Mouse (Mus musculus): ENCODE results near the gene Ptch1. TPM values are rescaled to one million over a fixed set of nuclear protein-coding genes. Genes with fewer than 3 reads are reported as not detected.

Ptch1 gene
- polyA plus RNA-seq, 1 experiment from 2014 or later, result 22.6 TPM

GRCm38 (mm10) chr13:63545291-63545690, 28.1 kb downstream of the Ptch1 start:
- Histone ChIP-seq H3K4me2 (replicated peaks) (no peak overlapping the region), H3K36me3 (peaks cover 35% of the 10 kb centered on the region), H3K4me3 (no peak overlapping the region), H3K9ac (no peak overlapping the region), H3K27me3 (replicated peaks) (no peaks in the 10 kb centered on the region), H3K27ac (no peak overlapping the region), H3K9me3 (no peaks in the 10 kb centered on the region), H3K4me1 (peaks cover 52% of the 10 kb centered on the region)
- no peak for ATAC-seq (ENCODE audit: low FRiP score, low read depth)
- 58% methylated on average over 7 of the region's 7 CpGs for WGBS

DNA sequence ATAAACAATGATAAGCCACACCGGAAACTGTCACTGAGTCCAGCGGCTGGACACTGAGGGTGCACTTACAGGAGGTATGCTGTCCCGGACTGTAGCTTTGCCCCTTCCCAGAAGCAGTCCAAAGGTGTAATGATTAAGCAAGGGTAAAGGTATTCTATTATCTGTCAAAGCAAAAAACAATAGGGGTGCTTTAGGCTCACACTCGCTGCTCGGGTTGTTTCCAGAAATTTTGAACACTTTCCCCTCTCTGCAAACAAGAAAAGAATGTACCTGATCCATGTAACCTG, 28.5 kb downstream of the Ptch1 start:
- H3K4me1 ChIP-seq, result peaks cover 48% of the 10 kb centered on the region
- no peaks in the 10 kb centered on the region for H3K9me3 ChIP-seq
- no peak overlapping the region; the same call in 1 of the 2 replicates for H3K4me2 ChIP-seq (replicated peaks)
- no peak overlapping the region for H3K27ac ChIP-seq
- 50% methylated on average over 5 of the region's 5 CpGs for WGBS
- no peak overlapping the region for H3K9ac ChIP-seq
- H3K27me3 ChIP-seq (replicated peaks), result no peaks in the 10 kb centered on the region
- ATAC-seq (ENCODE audit: low FRiP score, low read depth), result no peak
- no peak overlapping the region for H3K4me3 ChIP-seq
- peaks cover 37% of the 10 kb centered on the region for H3K36me3 ChIP-seq

DNA sequence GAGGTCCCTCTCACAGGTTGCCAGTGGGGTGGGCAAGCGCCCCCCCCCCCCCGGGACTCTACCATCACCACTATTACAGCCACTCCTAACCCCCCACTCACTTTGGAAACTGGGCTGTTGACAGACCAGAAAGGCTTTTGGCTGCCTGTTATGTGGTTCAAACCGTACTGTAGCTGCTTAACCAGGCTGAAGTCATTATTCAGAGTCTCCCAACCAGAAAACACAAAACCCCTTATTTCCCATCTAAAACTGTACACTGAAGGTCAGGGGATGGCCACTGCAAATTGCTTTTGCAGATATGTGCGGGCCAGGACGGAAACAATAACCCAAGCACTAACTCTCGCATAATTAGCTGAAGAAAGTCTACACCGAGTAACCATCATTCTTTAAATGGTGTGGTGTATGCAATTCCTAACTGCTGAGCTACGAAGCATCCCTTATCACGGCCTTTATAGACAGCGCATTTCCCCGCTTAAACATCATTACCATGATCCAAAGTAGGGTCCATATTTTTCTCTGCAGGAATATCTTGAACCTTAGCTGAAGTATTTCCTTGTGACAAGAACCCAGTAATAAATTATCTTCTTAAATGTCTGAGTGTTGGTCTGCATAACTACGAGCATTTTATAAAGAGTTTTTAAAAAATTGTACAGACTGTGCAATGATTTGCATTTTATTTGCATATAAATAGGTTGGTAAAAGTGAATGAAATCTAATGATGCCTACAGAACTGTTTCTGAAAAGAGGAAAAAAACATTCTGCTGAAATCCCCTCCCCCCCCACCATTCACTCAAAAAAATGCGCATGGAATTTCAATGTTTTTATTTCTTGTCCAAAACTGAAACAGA, 29.1 kb downstream of the Ptch1 start:
- peaks cover 43% of the 10 kb centered on the region for H3K4me1 ChIP-seq
- H3K27me3 ChIP-seq (replicated peaks), result no peaks in the 10 kb centered on the region
- no peak for ATAC-seq (ENCODE audit: low FRiP score, low read depth)
- no peaks in the 10 kb centered on the region for H3K9me3 ChIP-seq
- peaks cover 42% of the 10 kb centered on the region for H3K36me3 ChIP-seq
- peak overlapping the region; percentile 8; the same call in 1 of the 2 replicates for H3K4me2 ChIP-seq (replicated peaks)
- H3K9ac ChIP-seq, result no peak overlapping the region
- 36% methylated on average over 13 of the region's 13 CpGs for WGBS
- H3K4me3 ChIP-seq, result no peak overlapping the region
- H3K27ac ChIP-seq, result no peak overlapping the region

DNA sequence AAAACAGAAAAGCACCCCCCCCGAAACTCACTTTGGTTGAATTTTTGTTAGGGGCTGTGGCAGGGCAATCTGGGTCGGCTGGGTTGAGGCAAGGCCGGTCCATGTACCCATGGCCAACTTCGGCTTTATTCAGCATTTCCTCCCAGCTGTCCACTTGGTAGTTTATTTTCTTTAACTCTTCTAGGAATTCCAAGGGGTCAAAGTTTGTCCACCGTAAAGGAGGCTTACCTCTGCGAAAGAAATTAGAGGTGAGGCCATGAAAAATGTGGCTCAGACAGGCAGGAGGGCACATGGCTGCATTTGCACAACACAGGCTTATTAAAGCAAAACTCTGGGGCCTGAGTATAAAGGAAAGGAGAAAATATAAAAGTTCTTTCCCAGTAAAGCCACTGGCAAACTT, 29.9 kb downstream of the Ptch1 start:
- 68% methylated on average over 6 of the region's 6 CpGs for WGBS
- peaks cover 34% of the 10 kb centered on the region for H3K4me1 ChIP-seq

GRCm38 (mm10) chr13:63542796-63543384, 30.5 kb downstream of the Ptch1 start:
- Histone ChIP-seq H3K4me1 (peaks cover 33% of the 10 kb centered on the region), H3K36me3 (peaks cover 54% of the 10 kb centered on the region), H3K9me3 (no peaks in the 10 kb centered on the region), H3K27ac (no peak overlapping the region), H3K9ac (no peak overlapping the region), H3K27me3 (replicated peaks) (no peaks in the 10 kb centered on the region), H3K4me2 (replicated peaks) (no peak overlapping the region), H3K4me3 (no peak overlapping the region)
- WGBS, result 68% methylated on average over 3 of the region's 3 CpGs
- ATAC-seq (ENCODE audit: low FRiP score, low read depth), result no peak

More for the DNA sequence above, 29.9 kb downstream of the Ptch1 start:
- peaks cover 51% of the 10 kb centered on the region for H3K36me3 ChIP-seq
- ATAC-seq (ENCODE audit: low FRiP score, low read depth), result no peak
- no peak overlapping the region for H3K27ac ChIP-seq
- no peak overlapping the region for H3K9ac ChIP-seq
- no peak overlapping the region for H3K4me2 ChIP-seq (replicated peaks)
- H3K4me3 ChIP-seq, result no peak overlapping the region
- no peaks in the 10 kb centered on the region for H3K9me3 ChIP-seq
- no peaks in the 10 kb centered on the region for H3K27me3 ChIP-seq (replicated peaks)

GRCm38 (mm10) chr13:63541510-63541909, 31.9 kb downstream of the Ptch1 start:
- no peaks in the 10 kb centered on the region for H3K9me3 ChIP-seq
- H3K4me1 ChIP-seq, result peaks cover 33% of the 10 kb centered on the region
- H3K4me3 ChIP-seq, result no peak overlapping the region
- H3K4me2 ChIP-seq (replicated peaks), result no peak overlapping the region
- H3K9ac ChIP-seq, result no peak overlapping the region
- no peaks in the 10 kb centered on the region for H3K27me3 ChIP-seq (replicated peaks)
- peaks cover 64% of the 10 kb centered on the region for H3K36me3 ChIP-seq
- H3K27ac ChIP-seq, result no peak overlapping the region
- ATAC-seq (ENCODE audit: low FRiP score, low read depth), result no peak

DNA sequence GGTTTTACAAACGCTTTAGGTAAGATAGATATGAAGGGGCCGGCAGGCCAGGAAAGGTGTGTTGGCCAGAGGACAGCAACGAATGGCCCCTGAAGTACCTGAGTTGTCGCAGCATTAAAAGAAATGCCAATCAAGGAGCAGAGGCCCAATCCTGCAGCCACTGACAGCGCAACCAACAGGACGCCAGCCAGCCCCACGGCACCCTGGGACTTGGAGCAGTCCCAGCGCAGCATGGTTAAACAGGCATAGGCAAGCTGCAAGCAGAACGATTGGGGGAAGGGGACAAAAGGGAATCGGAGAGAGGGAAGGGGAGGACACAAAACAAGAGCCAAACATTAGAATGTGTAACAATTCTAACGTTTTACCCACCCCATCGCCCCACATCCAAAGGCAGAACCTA, 32.8 kb downstream of the Ptch1 start:
- no peaks in the 10 kb centered on the region for H3K9me3 ChIP-seq
- H3K27ac ChIP-seq, result no peak overlapping the region
- peaks cover 26% of the 10 kb centered on the region for H3K4me1 ChIP-seq
- H3K4me2 ChIP-seq (replicated peaks), result no peak overlapping the region
- 90% methylated on average over 12 of the region's 12 CpGs for WGBS
- no peak for ATAC-seq (ENCODE audit: low FRiP score, low read depth)
- no peaks in the 10 kb centered on the region for H3K27me3 ChIP-seq (replicated peaks)
- peaks cover 74% of the 10 kb centered on the region for H3K36me3 ChIP-seq
- H3K4me3 ChIP-seq, result no peak overlapping the region
- no peak overlapping the region for H3K9ac ChIP-seq

DNA sequence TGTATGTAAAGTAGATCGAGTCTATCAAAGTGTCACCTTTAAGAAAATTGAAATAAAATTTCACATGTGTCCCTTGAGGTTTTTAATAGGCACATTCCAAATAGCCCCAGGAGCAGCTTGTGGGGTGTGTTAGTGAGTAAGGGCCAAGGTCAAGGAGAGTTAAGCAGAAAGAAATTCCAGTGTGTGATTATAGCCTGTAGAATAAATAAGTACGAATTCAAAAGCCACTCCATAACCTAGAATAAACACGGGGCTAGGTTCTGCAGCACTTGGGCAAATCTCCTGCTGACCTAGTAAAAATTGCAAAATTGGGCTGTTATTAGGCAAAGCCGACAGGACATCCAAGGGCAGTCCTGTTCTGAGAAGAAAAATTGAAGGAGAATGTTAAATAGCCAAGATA, 38.4 kb downstream of the Ptch1 start:
- Histone ChIP-seq H3K27me3 (replicated peaks) (no peaks in the 10 kb centered on the region), H3K4me1 (peaks cover 17% of the 10 kb centered on the region; the same call in 1 of the 2 replicates), H3K4me3 (no peak overlapping the region), H3K27ac (no peak overlapping the region), H3K9ac (no peak overlapping the region), H3K9me3 (no peaks in the 10 kb centered on the region), H3K36me3 (peaks cover 99% of the 10 kb centered on the region), H3K4me2 (replicated peaks) (no peak overlapping the region)
- no peak for ATAC-seq (ENCODE audit: low FRiP score, low read depth)
- WGBS, result 89% methylated on average over 4 of the region's 4 CpGs

GRCm38 (mm10) chr13:63530857-63531256, 42.5 kb downstream of the Ptch1 start:
- H3K4me2 ChIP-seq (replicated peaks), result no peak overlapping the region
- no peaks in the 10 kb centered on the region for H3K9me3 ChIP-seq
- no peak overlapping the region for H3K4me3 ChIP-seq
- no peak for ATAC-seq (ENCODE audit: low FRiP score, low read depth)
- no peak overlapping the region for H3K9ac ChIP-seq
- WGBS, result 75% methylated on average over 9 of the region's 9 CpGs
- peaks cover 83% of the 10 kb centered on the region for H3K36me3 ChIP-seq
- H3K27me3 ChIP-seq (replicated peaks), result no peaks in the 10 kb centered on the region
- no peak overlapping the region for H3K27ac ChIP-seq
- peaks cover 55% of the 10 kb centered on the region for H3K4me1 ChIP-seq

GRCm38 (mm10) chr13:63530371-63530764, 43.0 kb downstream of the Ptch1 start:
- no peak for ATAC-seq (ENCODE audit: low FRiP score, low read depth)
- Histone ChIP-seq H3K9me3 (no peaks in the 10 kb centered on the region), H3K27me3 (replicated peaks) (no peaks in the 10 kb centered on the region), H3K36me3 (peaks cover 83% of the 10 kb centered on the region), H3K9ac (no peak overlapping the region), H3K4me2 (replicated peaks) (no peak overlapping the region; the same call in 1 of the 2 replicates), H3K4me3 (no peak overlapping the region), H3K27ac (no peak overlapping the region), H3K4me1 (peaks cover 60% of the 10 kb centered on the region)
- WGBS, result 26% methylated on average over 3 of the region's 3 CpGs

- no peaks in the 10 kb centered on the region for H3K27me3 ChIP-seq (replicated peaks)
- 48% methylated on average over 3 of the region's 3 CpGs for WGBS
- peaks cover 83% of the 10 kb centered on the region for H3K36me3 ChIP-seq
- peaks cover 66% of the 10 kb centered on the region for H3K4me1 ChIP-seq
- H3K4me3 ChIP-seq, result no peak overlapping the region
- ATAC-seq (ENCODE audit: low FRiP score, low read depth), result no peak
- no peak overlapping the region; the same call in 1 of the 2 replicates for H3K4me2 ChIP-seq (replicated peaks)
- H3K27ac ChIP-seq, result no peak overlapping the region
- H3K9ac ChIP-seq, result no peak overlapping the region
- no peaks in the 10 kb centered on the region for H3K9me3 ChIP-seq
Measured at GRCm38 (mm10) chr13:63529602-63530370, 43.6 kb downstream of the Ptch1 start.

DNA sequence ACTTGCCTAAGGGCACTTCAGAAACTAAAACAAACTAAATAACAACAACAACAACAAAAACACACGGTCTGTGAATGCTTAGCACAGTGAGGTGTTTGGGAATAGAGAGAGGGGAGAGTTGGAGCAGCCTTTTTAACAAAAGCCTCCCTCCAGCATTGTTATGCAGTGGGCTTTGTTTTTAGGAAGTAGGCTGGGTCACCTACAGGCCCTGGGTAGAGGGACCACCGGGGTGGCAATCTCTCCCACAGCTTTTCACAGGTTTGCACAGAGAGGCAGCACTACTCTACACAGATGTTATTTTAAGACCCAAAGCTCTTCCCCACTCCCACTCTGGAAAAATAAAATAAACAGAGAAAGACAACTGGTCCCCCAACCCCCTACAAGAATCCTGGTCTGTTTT, 44.5 kb downstream of the Ptch1 start:
- Histone ChIP-seq H3K9ac (no peak overlapping the region), H3K27ac (no peak overlapping the region), H3K4me3 (no peak overlapping the region), H3K36me3 (peaks cover 81% of the 10 kb centered on the region), H3K4me1 (peaks cover 75% of the 10 kb centered on the region), H3K4me2 (replicated peaks) (no peak overlapping the region), H3K9me3 (no peaks in the 10 kb centered on the region), H3K27me3 (replicated peaks) (no peaks in the 10 kb centered on the region)
- ATAC-seq (ENCODE audit: low FRiP score, low read depth), result no peak
- WGBS, result 3% methylated on average over 2 of the region's 2 CpGs
